Mouse (Mus musculus) hindbrain, embryonic 10.5 days (tissue): ENCODE results near the gene Hao1. TPM values are rescaled to one million over a fixed set of nuclear protein-coding genes. Genes with fewer than 3 reads are reported as not detected.

Experiments used
- DNase-seq: peaks from one replicate; pipeline ENCODE4 v3.0.0-alpha.2; 2017; ENCODE audit warnings: low spot score
- H3K27ac ChIP-seq: fragments of 300-500 bp; sonication (generic); 2 replicates; pipeline ENCODE4 v1.5.1; 2016; ENCODE audit warnings: mild to moderate bottlenecking, moderate library complexity
- H3K27me3 ChIP-seq: fragments of 300-500 bp; sonication (generic); 2 replicates; pipeline ENCODE4 v1.6.1; 2016; ENCODE audit warnings: mild to moderate bottlenecking; ENCODE audit not compliant: poor library complexity, insufficient read depth, severe bottlenecking
- H3K36me3 ChIP-seq: fragments of 300-500 bp; sonication (generic); 2 replicates; pipeline ENCODE4 v1.6.1; 2016; ENCODE audit warnings: mild to moderate bottlenecking, moderate library complexity
- H3K4me1 ChIP-seq: fragments of 300-500 bp; sonication (generic); replicated peaks from 2 replicates; pipeline ENCODE4 v1.6.1; 2016; ENCODE audit warnings: mild to moderate bottlenecking
- H3K4me3 ChIP-seq: fragments of 300-500 bp; sonication (generic); 2 replicates; pipeline ENCODE4 v1.5.1; 2016; ENCODE audit warnings: mild to moderate bottlenecking, moderate library complexity
- H3K9me3 ChIP-seq: fragments of 300-500 bp; sonication (generic); 2 replicates; pipeline ENCODE4 v1.6.1; 2016; ENCODE audit warnings: mild to moderate bottlenecking, moderate library complexity
- WGBS: fragments of 180-500 bp; shearing (Covaris S2); methylation state at CpG from one replicate; pipeline ENCODE4 v1.1.7; 2016; 5-methylcytosine and 5-hydroxymethylcytosine counted together
- polyA plus RNA-seq: library from polyadenylated mRNA; unstranded; fragments of >200 nt; fragmentation: Nextera tagmentation; extraction: Ambion mirVana; gene quantifications from 2 replicates; pipeline ENCODE4 v1.2.1, GENCODE M21; 2016

Gene Hao1
- polyA plus RNA-seq, 1 experiment from 2014 or later, result not detected

DNA sequence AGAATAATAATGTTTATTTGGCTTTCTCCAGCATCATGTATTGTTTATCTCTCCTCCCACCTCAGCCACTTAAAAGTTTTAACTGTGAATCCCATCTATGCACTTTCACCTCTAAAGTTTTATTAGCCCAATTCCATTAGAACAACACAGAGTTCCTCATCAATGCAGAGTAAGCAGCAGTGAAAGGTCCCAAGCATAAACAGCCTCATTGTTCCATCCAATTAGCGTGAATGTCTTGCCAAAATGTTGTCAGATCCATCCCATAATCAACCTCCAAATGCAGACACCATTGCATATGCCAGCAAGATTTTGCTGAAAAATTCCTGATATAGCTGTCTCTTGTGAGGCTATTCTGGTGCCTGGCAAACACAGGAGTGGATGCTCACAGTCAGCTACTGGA is 101.4 kb downstream of the Hao1 start:
- Histone ChIP-seq H3K27me3 (no peaks in the 10 kb centered on the region), H3K27ac (no peak overlapping the region), H3K9me3 (no peaks in the 10 kb centered on the region), H3K4me3 (no peak overlapping the region), H3K4me1 (peaks cover 7% of the 10 kb centered on the region), H3K36me3 (no peaks in the 10 kb centered on the region)
- 81% methylated on average over 1 of the region's 1 CpGs for WGBS
- no peak for DNase-seq

- Histone ChIP-seq H3K27me3 (no peaks in the 10 kb centered on the region), H3K4me1 (peaks cover 2% of the 10 kb centered on the region), H3K9me3 (no peaks in the 10 kb centered on the region), H3K36me3 (no peaks in the 10 kb centered on the region), H3K27ac (no peak overlapping the region), H3K4me3 (no peak overlapping the region)
- DNase-seq, result no peak
- 86% methylated on average over 1 of the region's 1 CpGs for WGBS
These were observed 103.2 kb downstream of the Hao1 start for GRCm38 (mm10) chr2:134450976-134451375.

Other genes with a start within 250 kb of the Hao1 start
- gene Tmx4, start 89.8 kb upstream of the Hao1 start, polyA plus RNA-seq, result 22.5 and 31.5 TPM in 2 replicates
- 4.6 and 6.7 TPM in 2 replicates for gene Plcb1, start 231.7 kb upstream of the Hao1 start, polyA plus RNA-seq